Mouse (Mus musculus) T-cell, adult 2 months (primary cell): ENCODE results near the gene Tnfrsf14.

ENCODE experiments used
- DNase-seq: peaks from one replicate; pipeline ENCODE4 v3.0.0; 2022; ENCODE audit warnings: low spot score

Tnfrsf14 gene

GRCm38 (mm10) chr4:154928395-154929087 is at the start of gene Tnfrsf14:
Gene Tnfrsf14, minus strand, starts transcription at chr4:154928563.
- DNase-seq: no peak

DNA sequence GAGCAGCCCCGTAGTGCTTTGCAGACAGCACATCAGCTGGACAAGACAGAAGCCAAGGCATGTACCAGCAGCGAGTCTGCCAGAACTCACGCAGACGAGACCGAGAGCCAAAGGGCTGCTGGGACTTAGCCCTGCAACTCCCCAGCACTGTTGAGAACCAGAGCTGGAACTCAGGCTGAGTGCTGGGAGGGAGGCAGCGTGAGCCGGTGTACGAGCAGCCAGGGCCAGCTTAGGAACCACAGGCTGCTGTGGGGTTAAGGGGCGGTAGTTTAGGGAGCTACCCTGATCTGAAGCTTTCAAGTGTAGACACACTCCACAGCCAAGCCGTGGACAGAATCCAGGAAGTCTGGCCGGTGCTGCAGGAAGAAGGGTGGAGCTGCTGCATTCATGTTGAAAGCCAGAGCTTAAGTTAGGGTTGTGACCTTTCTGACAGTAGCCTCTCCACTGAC is 45.8 kb upstream of the Tnfrsf14 start:
- DNase-seq: no peak

DNA sequence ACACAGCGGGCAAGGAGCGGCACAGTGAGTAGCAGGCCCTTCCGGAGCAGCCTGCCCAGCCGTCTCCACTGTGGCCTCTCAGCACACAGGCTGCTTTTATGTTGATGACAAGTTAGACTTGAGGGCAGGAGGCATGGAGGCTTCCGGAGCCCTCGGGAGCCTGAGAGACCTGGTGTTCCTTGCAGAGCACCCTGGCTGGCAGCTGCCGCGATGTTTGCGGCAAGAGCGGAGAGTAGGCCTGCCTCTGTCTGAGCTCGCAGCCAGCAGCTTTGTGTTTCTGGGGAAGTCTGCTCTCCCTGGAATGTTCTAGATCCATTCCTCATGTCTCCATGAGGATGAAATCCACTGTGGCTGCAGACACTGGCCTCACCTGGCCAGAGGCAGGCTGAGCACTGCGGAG is 44.2 kb upstream of the Tnfrsf14 start:
- no peak for DNase-seq

DNA sequence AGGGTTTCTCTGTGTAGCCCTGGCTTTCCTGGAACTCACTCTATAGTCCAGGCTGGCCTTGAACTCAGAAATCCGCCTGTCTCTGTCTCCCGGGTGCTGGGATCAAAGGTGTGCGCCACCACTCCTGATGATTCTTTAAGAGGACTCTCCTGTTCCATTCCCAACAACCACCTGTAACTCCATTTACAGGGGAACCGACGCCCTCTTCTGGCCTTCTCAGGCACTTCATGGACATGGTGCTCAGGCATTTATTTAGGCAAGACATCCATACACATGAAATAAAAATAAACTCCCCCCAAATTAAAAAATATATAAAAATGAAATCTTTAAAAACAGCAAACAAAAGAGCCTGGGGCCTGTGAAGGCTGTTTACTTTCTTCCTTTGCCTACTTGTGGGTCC is 38.8 kb upstream of the Tnfrsf14 start:
- peak; percentile 52 for DNase-seq

DNA sequence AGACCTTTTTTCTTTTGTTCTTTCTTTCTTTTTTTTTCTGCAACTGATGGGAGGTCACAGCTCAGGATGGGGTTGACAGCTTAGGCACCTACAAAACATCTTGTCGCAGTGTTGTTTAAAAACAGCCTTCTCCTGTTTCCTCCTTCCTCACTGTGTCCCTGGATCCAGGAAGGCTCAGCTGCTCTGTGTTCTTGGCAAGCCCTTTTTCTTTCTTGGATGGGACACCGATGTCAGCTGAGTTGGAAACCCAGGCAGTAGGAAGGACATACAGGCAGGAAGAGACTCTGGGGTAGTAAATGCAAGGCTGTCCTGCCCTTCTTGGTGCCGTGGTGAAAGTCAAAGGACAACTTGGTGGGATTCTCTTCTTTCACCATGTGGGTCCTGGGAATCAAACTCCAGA is 37.5 kb upstream of the Tnfrsf14 start:
- no peak for DNase-seq

GRCm38 (mm10) chr4:154964581-154965235 is 36.3 kb upstream of the Tnfrsf14 start:
- DNase-seq: peak; percentile 59

DNA sequence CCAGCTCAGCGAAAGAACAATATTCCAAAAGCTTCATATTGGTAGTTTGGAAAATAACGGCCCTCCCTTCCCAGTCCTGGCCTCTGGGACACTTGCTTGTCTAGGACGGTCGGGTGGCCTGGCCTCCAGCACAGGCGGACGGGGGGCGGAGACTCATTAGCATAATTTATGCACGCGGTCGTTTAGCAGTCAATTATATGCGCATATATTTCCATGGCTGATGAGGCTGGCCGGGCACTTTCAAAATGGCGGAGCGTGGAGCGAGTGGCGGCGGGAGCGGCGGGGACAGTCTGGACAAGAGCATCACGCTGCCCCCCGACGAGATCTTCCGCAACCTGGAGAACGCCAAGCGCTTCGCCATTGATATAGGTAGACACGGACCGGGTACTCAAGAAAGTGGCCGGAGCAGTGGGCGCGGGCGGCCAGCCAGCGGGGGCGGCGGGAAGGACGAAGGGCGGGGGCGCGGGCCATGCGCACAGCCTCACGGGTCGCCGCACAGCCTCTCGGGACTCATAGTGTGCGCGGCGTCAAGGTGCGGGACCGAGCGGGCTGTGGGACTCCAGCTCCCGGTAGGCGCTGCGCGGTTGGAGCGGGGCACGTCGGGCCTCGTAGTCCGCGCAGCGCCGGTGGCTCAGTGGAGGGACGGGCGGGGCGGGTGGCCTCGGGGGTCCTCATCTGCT is 35.7 kb upstream of the Tnfrsf14 start, which contains the start of gene Pank4:
Pank4 (plus strand) TSS at position 223 of the 680 bp plus-strand sequence.
- peak; percentile 77 for DNase-seq

DNA sequence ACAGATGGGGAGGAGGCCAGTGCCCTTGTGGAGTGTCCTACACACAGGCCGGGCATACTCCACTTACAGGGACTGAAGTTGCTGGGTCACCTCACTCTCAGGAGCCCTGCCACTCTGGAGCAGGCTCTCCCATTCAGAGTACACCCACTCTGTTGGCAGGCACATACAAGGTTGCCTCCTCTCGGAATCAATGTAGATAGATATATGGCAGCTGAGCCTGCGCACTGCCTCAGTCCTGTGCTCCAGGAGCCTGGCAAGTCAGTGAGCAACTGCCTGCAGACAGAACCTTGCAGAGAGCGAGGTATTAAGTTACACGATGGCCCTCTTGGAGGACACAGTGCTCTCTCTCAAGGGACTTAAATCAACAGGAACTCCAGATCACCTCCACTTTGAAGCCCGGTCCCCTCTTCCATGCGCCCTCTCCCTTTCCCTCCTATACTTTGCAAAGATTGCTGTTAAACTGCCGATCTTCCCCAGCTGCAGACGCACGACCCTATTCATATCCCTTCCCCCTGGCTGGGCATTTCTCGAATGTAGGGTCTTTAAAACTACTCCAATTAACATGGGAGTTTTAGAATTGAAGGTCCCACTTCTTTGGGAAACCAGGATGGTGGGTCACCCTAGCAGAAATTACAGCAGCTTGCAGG is 35.0 kb upstream of the Tnfrsf14 start:
- no peak for DNase-seq

DNA sequence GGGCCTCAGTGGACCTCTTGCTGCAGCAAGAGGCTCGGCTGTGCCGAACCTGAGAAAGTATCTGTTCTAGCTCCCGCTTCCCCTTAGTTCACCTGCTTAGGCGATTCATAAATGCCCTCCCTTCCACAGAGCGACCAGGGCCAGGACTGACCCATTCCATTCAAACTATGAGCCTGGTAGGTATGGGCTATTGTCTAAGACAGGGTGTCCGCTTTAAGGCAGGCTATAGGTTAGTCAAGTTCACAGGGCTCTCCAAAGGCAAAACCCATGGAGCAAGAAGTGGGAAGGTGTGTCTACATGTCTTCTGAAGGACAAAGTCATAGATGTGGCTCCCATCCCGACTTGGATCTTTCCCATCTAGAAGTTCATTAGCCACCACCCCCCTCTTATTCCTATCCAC is 34.3 kb upstream of the Tnfrsf14 start:
- DNase-seq: no peak

GRCm38 (mm10) chr4:154961911-154962310 is 33.5 kb upstream of the Tnfrsf14 start:
- peak; percentile 62 for DNase-seq

- peak; percentile 39 for DNase-seq
Measured at GRCm38 (mm10) chr4:154961226-154961738, 32.9 kb upstream of the Tnfrsf14 start.

- DNase-seq: peak; percentile 32
Measured at GRCm38 (mm10) chr4:154960690-154961225, 32.4 kb upstream of the Tnfrsf14 start, which contains the start of gene Hes5. Gene Hes5, plus strand, starts transcription at chr4:154960923.

DNA sequence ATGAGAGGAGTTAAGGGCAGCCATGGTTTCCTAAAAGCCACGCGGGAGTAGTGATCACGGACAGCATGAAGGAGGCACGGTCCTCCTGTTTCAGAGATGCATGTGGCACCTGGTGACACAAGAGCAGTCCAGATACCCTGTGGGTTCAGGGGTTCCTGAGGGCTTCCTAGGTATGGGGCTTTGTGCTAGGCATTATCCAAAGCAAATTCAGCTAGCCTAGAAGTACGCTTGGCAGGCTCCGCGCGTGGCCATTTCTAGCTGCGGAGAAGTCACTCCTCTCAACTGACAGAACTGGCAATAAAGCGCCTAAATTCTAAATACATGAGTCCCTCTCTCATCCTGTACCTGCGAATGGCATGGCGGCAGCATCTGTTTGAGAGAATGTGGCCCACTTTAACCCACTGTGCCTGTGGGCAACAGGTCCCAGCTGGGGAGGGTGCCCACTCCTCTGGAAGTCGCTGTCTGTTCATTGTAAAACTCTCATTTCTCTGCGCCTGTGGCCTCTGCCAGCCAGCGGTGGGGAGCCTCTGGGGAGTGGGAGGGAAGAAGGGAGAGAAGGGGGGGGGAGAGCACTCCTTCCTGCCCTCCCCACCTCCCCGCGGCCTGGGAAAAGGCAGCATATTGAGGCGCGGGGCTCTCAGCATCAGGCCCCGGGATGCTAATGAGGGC is 31.8 kb upstream of the Tnfrsf14 start:
- DNase-seq: no peak

DNA sequence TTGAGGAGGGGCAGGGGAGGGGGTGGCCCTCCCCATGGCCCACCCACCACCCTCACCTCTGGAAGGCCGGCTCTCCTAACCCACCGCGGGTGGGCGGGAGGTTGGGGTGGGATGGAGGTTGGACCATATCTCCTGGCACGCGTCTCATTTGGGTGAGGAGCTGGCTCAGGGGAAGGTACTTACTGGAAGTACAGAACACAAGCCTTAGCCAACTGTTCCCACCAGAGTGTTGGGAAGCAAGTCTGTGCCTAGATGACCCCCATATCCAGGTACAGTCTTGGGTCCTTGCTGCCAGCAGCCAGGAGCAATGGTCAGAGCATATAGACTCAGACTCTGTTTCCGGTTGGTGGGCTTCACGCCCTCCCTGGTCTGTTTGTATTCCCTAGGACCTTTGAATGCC is 30.3 kb upstream of the Tnfrsf14 start:
- DNase-seq: no peak

- no peak for DNase-seq
Measured at GRCm38 (mm10) chr4:154958171-154958570, 29.8 kb upstream of the Tnfrsf14 start.

DNA sequence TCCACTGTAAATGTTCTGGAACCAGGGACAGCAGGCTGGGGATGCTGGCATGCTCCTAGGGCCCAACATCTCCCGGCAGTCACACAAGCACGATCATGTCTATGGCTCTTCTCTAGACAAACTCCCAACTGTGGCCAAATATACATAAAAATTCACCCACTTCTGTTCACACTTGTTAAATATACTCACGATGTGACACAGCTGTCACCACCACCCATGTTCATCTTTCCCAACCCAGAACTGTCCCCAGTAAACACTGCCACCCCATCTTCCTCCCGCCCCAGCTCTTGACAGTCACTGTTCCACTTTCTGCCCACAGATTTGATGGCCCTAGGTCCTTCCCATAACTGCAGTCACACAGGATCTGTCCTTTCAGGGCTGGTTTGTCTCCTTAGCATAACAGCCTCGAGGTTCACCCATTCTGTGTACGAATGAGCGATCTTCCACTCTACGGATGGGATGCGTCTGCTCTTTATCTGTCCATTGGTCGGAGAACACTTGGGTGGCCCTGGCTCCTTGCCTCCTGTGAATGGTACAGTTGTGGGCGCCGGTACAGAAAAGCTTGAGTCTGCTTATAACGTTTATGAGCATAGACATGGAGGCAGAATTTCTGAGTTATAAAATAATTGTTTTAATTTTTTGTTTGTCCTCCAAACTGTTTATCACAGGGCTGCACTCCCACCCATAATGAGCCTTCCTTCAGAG is 29.1 kb upstream of the Tnfrsf14 start:
- no peak for DNase-seq

DNA sequence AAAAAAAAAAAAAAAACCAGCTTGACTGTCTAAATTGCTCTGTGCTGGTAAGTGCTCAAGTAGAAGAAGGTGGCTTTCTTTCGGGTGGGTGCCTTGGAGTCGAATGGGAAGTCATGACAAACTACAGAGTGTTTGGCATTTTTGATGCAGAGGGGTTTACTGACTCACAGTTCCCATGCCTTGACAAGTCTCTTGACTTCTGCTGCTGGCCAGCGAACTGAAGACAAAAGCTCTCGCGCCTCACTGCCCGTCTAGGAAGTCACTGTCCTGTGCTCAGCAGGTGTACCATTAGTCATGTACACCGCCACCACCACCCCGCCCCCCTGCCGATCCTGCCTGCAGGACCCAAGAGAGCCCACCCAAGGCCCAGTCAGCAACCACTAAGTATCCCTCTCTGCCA is 28.2 kb upstream of the Tnfrsf14 start:
- DNase-seq: no peak

- no peak for DNase-seq
Measured at GRCm38 (mm10) chr4:154952461-154953241, 24.3 kb upstream of the Tnfrsf14 start.

DNA sequence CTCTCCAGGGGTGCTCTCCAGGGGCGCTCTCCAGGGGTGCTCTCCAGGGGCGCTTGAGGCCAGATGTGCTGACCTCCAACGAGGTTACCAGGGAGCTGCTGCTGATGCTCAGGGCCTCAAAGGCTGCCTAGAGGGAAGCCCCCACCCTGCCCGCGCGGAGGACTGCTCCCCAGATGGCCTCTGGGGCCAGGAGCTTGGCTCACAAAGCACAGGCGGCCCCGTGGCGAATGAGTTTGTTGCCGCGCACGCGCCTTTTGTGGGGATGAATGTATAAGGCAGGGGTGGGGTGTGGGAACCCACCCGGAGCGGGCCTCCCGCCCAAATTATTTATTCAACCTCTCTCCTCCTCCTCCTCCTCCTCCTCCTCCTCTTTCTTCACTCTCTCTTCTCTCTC is 21.2 kb upstream of the Tnfrsf14 start:
- no peak for DNase-seq
